In genomic region chr15:31628180-31628579, GRCm38 (mm10) we compare ENCODE assay signal across 27 mouse cellular contexts. TPM values are rescaled to one million over a fixed set of nuclear protein-coding genes. Genes with fewer than 3 reads are reported as not detected.
DNase-seq lines count a peak whose midpoint lies in the region; ATAC-seq lines count a peak whose summit lies in the region.
"Had no signal": no experiment of that assay in that cellular context is flagged by ENCODE, and none has a peak within 500 bp of the region (broad histone marks: within the 10 kb centered on the region; RNA-seq: fewer than 3 reads in every experiment).

No protein-coding gene starts in this region.

- no peaks in the 10 kb centered on the region for H3K36me3 ChIP-seq in intestine, embryonic 14.5 days (ENCODE audit: control insufficient read depth, insufficient read depth, low read length)
- H3K36me3 ChIP-seq in intestine, embryonic 16.5 days (ENCODE audit: control insufficient read depth, insufficient read depth, low read length): no peaks in the 10 kb centered on the region
- H3K36me3 ChIP-seq in midbrain, embryonic 14.5 days (ENCODE audit: control insufficient read depth, insufficient read depth, low read length): no peaks in the 10 kb centered on the region
- H3K36me3 ChIP-seq in midbrain, embryonic 10.5 days: peaks cover 13% of the 10 kb centered on the region
- H3K36me3 ChIP-seq in forebrain, embryonic 12.5 days (replicated peaks): peaks cover 8% of the 10 kb centered on the region; the same call in 1 of the 2 replicates
- no peaks in the 10 kb centered on the region for H3K36me3 ChIP-seq in forebrain, embryonic 16.5 days (ENCODE audit: control insufficient read depth, insufficient read depth)
- H3K36me3 ChIP-seq: G1E; heart, embryonic 15.5 days; liver, embryonic 12.5 days; stomach, embryonic 15.5 days had no signal

- H3K27ac ChIP-seq in intestine, embryonic 14.5 days (ENCODE audit: low read depth): 0 out of 2 replicates have a peak overlapping the region, but pooled peaks have one; percentile 27
- H3K27ac ChIP-seq in intestine, embryonic 16.5 days (ENCODE audit: low read length): no peak overlapping the region
- no peak overlapping the region for H3K27ac ChIP-seq in midbrain, embryonic 14.5 days (replicated peaks; ENCODE audit: low read depth, low read length)
- H3K27ac ChIP-seq in midbrain, embryonic 10.5 days (replicated peaks): no peak overlapping the region
- H3K27ac ChIP-seq in forebrain, embryonic 12.5 days: no peak overlapping the region
- H3K27ac ChIP-seq in forebrain, embryonic 16.5 days (ENCODE audit: low read length): no peak overlapping the region
- H3K27ac ChIP-seq: heart, embryonic 15.5 days; liver, embryonic 12.5 days; stomach, embryonic 15.5 days had no signal

- no peak overlapping the region for H3K4me3 ChIP-seq in intestine, embryonic 14.5 days (ENCODE audit: low read depth, low read length)
- H3K4me3 ChIP-seq in intestine, embryonic 16.5 days (ENCODE audit: low read length): no peak overlapping the region
- H3K4me3 ChIP-seq in midbrain, embryonic 14.5 days (replicated peaks; ENCODE audit: low read depth, low read length): no peak overlapping the region
- H3K4me3 ChIP-seq in midbrain, embryonic 10.5 days: no peak overlapping the region
- H3K4me3 ChIP-seq in forebrain, embryonic 12.5 days (replicated peaks): no peak overlapping the region
- no peak overlapping the region for H3K4me3 ChIP-seq in forebrain, embryonic 16.5 days (replicated peaks; ENCODE audit: low read length)
- H3K4me3 ChIP-seq: embryonic facial prominence, embryonic 12.5 days; heart, embryonic 15.5 days; liver, embryonic 12.5 days; megakaryocyte, embryonic 14.5 days; stomach, embryonic 15.5 days had no signal

- no peak overlapping the region for H3K9ac ChIP-seq in intestine, embryonic 14.5 days (ENCODE audit: low read length)
- H3K9ac ChIP-seq in intestine, embryonic 16.5 days (ENCODE audit: low read depth, low read length): no peak overlapping the region
- H3K9ac ChIP-seq in midbrain, embryonic 14.5 days (replicated peaks; ENCODE audit: low read length): no peak overlapping the region
- H3K9ac ChIP-seq in forebrain, embryonic 12.5 days: no peak overlapping the region
- no peak overlapping the region for H3K9ac ChIP-seq in forebrain, embryonic 16.5 days (replicated peaks; ENCODE audit: low read depth, low read length)
- H3K9ac ChIP-seq: embryonic facial prominence, embryonic 12.5 days; heart, embryonic 15.5 days; liver, embryonic 12.5 days; stomach, embryonic 15.5 days had no signal

- DNase-seq in intestine, embryonic 14.5 days (ENCODE audit: low spot score): no peak
- peak; percentile 13 for DNase-seq in midbrain, embryonic 14.5 days
- DNase-seq in midbrain, embryonic 10.5 days (ENCODE audit: low spot score): no peak
- DNase-seq in spleen, adult 12 weeks (ENCODE audit: low spot score): no peak
- DNase-seq: B cell, adult 2 months; cerebellum, adult 18-20 months; cerebellum, postnatal 14 days; gastrocnemius, postnatal 36 days; heart, postnatal 36 days; kidney, adult 8-10 months; kidney, postnatal 10 days; lung, adult 2 months; lung, postnatal 36 days; right cerebral cortex, postnatal 25 days; thymus, adult 18-20 months; thymus, postnatal 36 days had no signal

- H3K27me3 ChIP-seq in intestine, embryonic 14.5 days (replicated peaks; ENCODE audit: control insufficient read depth, insufficient read depth, low read length): no peaks in the 10 kb centered on the region
- no peaks in the 10 kb centered on the region for H3K27me3 ChIP-seq in intestine, embryonic 16.5 days (replicated peaks; ENCODE audit: control insufficient read depth, insufficient read depth, low read length)
- H3K27me3 ChIP-seq in midbrain, embryonic 14.5 days (ENCODE audit: control insufficient read depth, insufficient read depth, low read length): no peaks in the 10 kb centered on the region
- no peaks in the 10 kb centered on the region for H3K27me3 ChIP-seq in midbrain, embryonic 10.5 days (ENCODE audit: low read depth, poor library complexity, severe bottlenecking)
- H3K27me3 ChIP-seq in forebrain, embryonic 12.5 days: no peaks in the 10 kb centered on the region
- no peaks in the 10 kb centered on the region for H3K27me3 ChIP-seq in forebrain, embryonic 16.5 days (replicated peaks; ENCODE audit: control insufficient read depth, insufficient read depth, low read length)
- H3K27me3 ChIP-seq: CH12.LX; embryonic facial prominence, embryonic 12.5 days; heart, embryonic 15.5 days; liver, embryonic 12.5 days; megakaryocyte, embryonic 14.5 days; Patski; stomach, embryonic 15.5 days had no signal

- H3K4me2 ChIP-seq in intestine, embryonic 14.5 days (ENCODE audit: low read length): no peak overlapping the region; the same call in 1 of the 2 replicates
- no peak overlapping the region for H3K4me2 ChIP-seq in intestine, embryonic 16.5 days (ENCODE audit: low read depth, low read length)
- H3K4me2 ChIP-seq in midbrain, embryonic 14.5 days (ENCODE audit: low read length): no peak overlapping the region
- no peak overlapping the region for H3K4me2 ChIP-seq in forebrain, embryonic 12.5 days
- H3K4me2 ChIP-seq in forebrain, embryonic 16.5 days (ENCODE audit: low read length): no peak overlapping the region
- H3K4me2 ChIP-seq: embryonic facial prominence, embryonic 12.5 days; heart, embryonic 15.5 days; liver, embryonic 12.5 days had no signal

- 70% methylated on average over 10 of the region's 10 CpGs for WGBS in intestine, embryonic 14.5 days
- WGBS in intestine, embryonic 16.5 days: 72% methylated on average over 10 of the region's 10 CpGs
- WGBS in midbrain, embryonic 14.5 days: 69% methylated on average over 10 of the region's 10 CpGs
- WGBS in midbrain, embryonic 10.5 days: 76% methylated on average over 10 of the region's 10 CpGs
- 60% methylated on average over 10 of the region's 10 CpGs for WGBS in forebrain, embryonic 12.5 days
- 40% methylated on average over 10 of the region's 10 CpGs for WGBS in forebrain, embryonic 16.5 days

- no peaks in the 10 kb centered on the region for H3K9me3 ChIP-seq in intestine, embryonic 14.5 days (ENCODE audit: control insufficient read depth, low read length)
- peaks cover 2% of the 10 kb centered on the region; the same call in 1 of the 2 replicates for H3K9me3 ChIP-seq in intestine, embryonic 16.5 days (ENCODE audit: control insufficient read depth, low read length)
- H3K9me3 ChIP-seq in midbrain, embryonic 14.5 days (ENCODE audit: control insufficient read depth, low read length): no peaks in the 10 kb centered on the region
- H3K9me3 ChIP-seq in midbrain, embryonic 10.5 days (replicated peaks): no peaks in the 10 kb centered on the region
- no peaks in the 10 kb centered on the region for H3K9me3 ChIP-seq in forebrain, embryonic 12.5 days
- no peaks in the 10 kb centered on the region for H3K9me3 ChIP-seq in forebrain, embryonic 16.5 days (ENCODE audit: control insufficient read depth, low read length)
- H3K9me3 ChIP-seq: embryonic facial prominence, embryonic 12.5 days; G1E; heart, embryonic 15.5 days; liver, embryonic 12.5 days; megakaryocyte, embryonic 14.5 days; stomach, embryonic 15.5 days had no signal

- peaks cover 7% of the 10 kb centered on the region; the same call in 1 of the 2 replicates for H3K4me1 ChIP-seq in intestine, embryonic 14.5 days (replicated peaks; ENCODE audit: control insufficient read depth, insufficient read depth, low read length)
- H3K4me1 ChIP-seq in intestine, embryonic 16.5 days (ENCODE audit: control insufficient read depth, insufficient read depth, low read length): peaks cover 7% of the 10 kb centered on the region; the same call in 1 of the 2 replicates
- no peaks in the 10 kb centered on the region for H3K4me1 ChIP-seq in midbrain, embryonic 14.5 days (ENCODE audit: control insufficient read depth, insufficient read depth, low read length)
- peaks cover 10% of the 10 kb centered on the region; the same call in 1 of the 2 replicates for H3K4me1 ChIP-seq in midbrain, embryonic 10.5 days
- peaks cover 5% of the 10 kb centered on the region; the same call in 1 of the 2 replicates for H3K4me1 ChIP-seq in forebrain, embryonic 12.5 days
- peaks cover 15% of the 10 kb centered on the region for H3K4me1 ChIP-seq in forebrain, embryonic 16.5 days (replicated peaks; ENCODE audit: control insufficient read depth, insufficient read depth, low read length)
- H3K4me1 ChIP-seq: liver, embryonic 12.5 days had no signal

- no peak for ATAC-seq in intestine, embryonic 14.5 days (replicated peaks; ENCODE audit: low FRiP score, low TSS enrichment, low read depth)
- ATAC-seq in intestine, embryonic 16.5 days: no peak
- ATAC-seq in midbrain, embryonic 14.5 days (ENCODE audit: low FRiP score, low TSS enrichment): no peak
- peak; percentile 70 for ATAC-seq in forebrain, embryonic 12.5 days (ENCODE audit: low FRiP score)
- peak; percentile 32; the same call in 1 of the 2 replicates for ATAC-seq in forebrain, embryonic 16.5 days
- ATAC-seq: liver, embryonic 12.5 days; Patski had no signal

RNA-seq across cellular contexts. Expression of gene Fam173b, which starts 26.5 kb away (rescaled TPM):
- 13.1 and 16.5 TPM in 2 replicates for polyA plus RNA-seq in intestine, embryonic 14.5 days (2014; fragmentation: Nextera tagmentation; extraction: Ambion mirVana)
- 15.7 and 15.8 TPM in 2 replicates for polyA plus RNA-seq in intestine, embryonic 16.5 days (2015; fragmentation: Nextera tagmentation; extraction: Ambion mirVana)
- polyA plus RNA-seq in midbrain, embryonic 14.5 days (2014; fragmentation: Nextera tagmentation; extraction: Ambion mirVana): 9.5 and 10.0 TPM in 2 replicates
- 14.7 and 18.0 TPM in 2 replicates for polyA plus RNA-seq in midbrain, embryonic 10.5 days (2016; fragmentation: Nextera tagmentation; extraction: Ambion mirVana)
- 12.5 and 13.2 TPM in 2 replicates for polyA plus RNA-seq in forebrain, embryonic 12.5 days (2016; fragmentation: Nextera tagmentation; extraction: Ambion mirVana)
- polyA plus RNA-seq in forebrain, embryonic 16.5 days (2015; fragmentation: Nextera tagmentation; extraction: Ambion mirVana): 9.5 and 10.2 TPM in 2 replicates

RNA-seq across cellular contexts. Expression of gene Cct5, which starts 26.6 kb away (rescaled TPM):
- polyA plus RNA-seq in intestine, embryonic 14.5 days (2014; fragmentation: Nextera tagmentation; extraction: Ambion mirVana): 599 and 621 TPM in 2 replicates
- 415 and 467 TPM in 2 replicates for polyA plus RNA-seq in intestine, embryonic 16.5 days (2015; fragmentation: Nextera tagmentation; extraction: Ambion mirVana)
- 520 and 567 TPM in 2 replicates for polyA plus RNA-seq in midbrain, embryonic 14.5 days (2014; fragmentation: Nextera tagmentation; extraction: Ambion mirVana)
- 728 and 772 TPM in 2 replicates for polyA plus RNA-seq in midbrain, embryonic 10.5 days (2016; fragmentation: Nextera tagmentation; extraction: Ambion mirVana)
- 617 and 631 TPM in 2 replicates for polyA plus RNA-seq in forebrain, embryonic 12.5 days (2016; fragmentation: Nextera tagmentation; extraction: Ambion mirVana)
- 538 and 575 TPM in 2 replicates for polyA plus RNA-seq in forebrain, embryonic 16.5 days (2015; fragmentation: Nextera tagmentation; extraction: Ambion mirVana)

Comparison
In these comparisons a context has a peak if more than half of its experiments do, and no peak if none do; other contexts are left out.
1. ATAC-seq: peak in forebrain, embryonic 12.5 days (single experiment) and forebrain, embryonic 16.5 days (single experiment); none in intestine, embryonic 14.5 days (single experiment), intestine, embryonic 16.5 days (single experiment) and midbrain, embryonic 14.5 days (single experiment).